19 mouse cellular contexts compared by ENCODE assay signal in genomic region chr12:54993246-54994067, GRCm38 (mm10). TPM values are rescaled to one million over a fixed set of nuclear protein-coding genes. Genes with fewer than 3 reads are reported as not detected.
DNase-seq lines count a peak whose midpoint lies in the region; ATAC-seq and TF ChIP-seq lines count a peak whose summit lies in the region.
"Had no signal": no experiment of that assay in that cellular context is flagged by ENCODE, and none has a peak within 500 bp of the region (broad histone marks: within the 10 kb centered on the region; RNA-seq: fewer than 3 reads in every experiment).

No protein-coding gene starts in this region.

- H3K27ac ChIP-seq in CH12.LX (ENCODE audit: insufficient read depth, low read depth) (peak overlapping the region; percentile 5), macrophage (peak overlapping the region; percentile 5; the same call in 1 of the 2 replicates)
- H3K27ac ChIP-seq in midbrain, embryonic 11.5 days (ENCODE audit: low read depth, low read length) = no peak overlapping the region
- no peak overlapping the region for H3K27ac ChIP-seq in cerebellum, adult 2 months (ENCODE audit: insufficient read depth, low read length)
- H3K27ac ChIP-seq: embryonic facial prominence, embryonic 10.5 days; limb, embryonic 13.5 days; midbrain, embryonic 13.5 days; neural tube, embryonic 13.5 days had no signal

- dilution Hi-C loops in CH12.LX (cut with MboI; ENCODE audit: extremely low pct_ligation_motif_present, extremely low pct_unique_long_range_greater_than_20kb, low sequenced_read_pairs) = no loop called here

- ATAC-seq in midbrain, embryonic 11.5 days (ENCODE audit: low FRiP score) = no peak
- ATAC-seq: forebrain, embryonic 16.5 days; midbrain, embryonic 13.5 days had no signal

- TF ChIP-seq CTCF in lung, adult 2 months (IDR thresholded peaks at IDR 0.05; ENCODE audit: insufficient read depth, low read length) = no peak
- TF ChIP-seq CTCF in CH12.LX (conservative IDR thresholded peaks at IDR 0.05 in 1 of 2, IDR thresholded peaks at IDR 0.05 in 1 of 2; ENCODE audit: low read depth in 2 of 2, low read length in 2 of 2) = no peak
- TF ChIP-seq CTCF in cerebellum, adult 2 months (IDR thresholded peaks at IDR 0.05; ENCODE audit: borderline replicate concordance, insufficient read depth, low read depth, low read length) = no peak

- no peak for TF ChIP-seq POLR2A in lung, adult 2 months (IDR thresholded peaks at IDR 0.05; ENCODE audit: borderline replicate concordance, extremely low read depth, low read depth, low read length)
- no peak for TF ChIP-seq POLR2A in CH12.LX (IDR thresholded peaks at IDR 0.05; ENCODE audit: low read depth, low read length)
- no peak for TF ChIP-seq POLR2A in cerebellum, adult 2 months (IDR thresholded peaks at IDR 0.05; ENCODE audit: borderline replicate concordance, insufficient read depth, low read length)

- H3K4me3 ChIP-seq in lung, adult 2 months (replicated peaks; ENCODE audit: extremely low read depth, low read depth, low read length) = no peak overlapping the region
- peak overlapping the region in 2 of 3 experiments; percentile 31 to 47 for H3K4me3 ChIP-seq in CH12.LX (replicated peaks in 1 of 3; ENCODE audit: low read depth in 2 of 3, low read length in 2 of 3, poor library complexity in 1 of 3)
- H3K4me3 ChIP-seq in macrophage (ENCODE audit: inconsistent target) = no peak overlapping the region
- no peak overlapping the region for H3K4me3 ChIP-seq in midbrain, embryonic 11.5 days (ENCODE audit: low read depth, low read length)
- H3K4me3 ChIP-seq in cerebellum, adult 2 months (replicated peaks; ENCODE audit: insufficient read depth, low read depth, low read length) = no peak overlapping the region
- H3K4me3 ChIP-seq: embryonic facial prominence, embryonic 10.5 days; limb, embryonic 13.5 days; midbrain, embryonic 13.5 days; neural tube, embryonic 13.5 days had no signal

- WGBS in lung, adult 2 months = 47% methylated on average over 16 of the region's 16 CpGs
- 32% methylated on average over 16 of the region's 16 CpGs for WGBS in macrophage (ENCODE audit: missing documents)
- 73% methylated on average over 16 of the region's 16 CpGs for WGBS in midbrain, embryonic 11.5 days
- 71% methylated on average over 16 of the region's 16 CpGs for WGBS in cerebellum, adult 2 months

- H3K9me3 ChIP-seq in CH12.LX (replicated peaks; ENCODE audit: low read length) = no peaks in the 10 kb centered on the region
- no peaks in the 10 kb centered on the region for H3K9me3 ChIP-seq in midbrain, embryonic 11.5 days (ENCODE audit: control insufficient read depth, low read length)
- H3K9me3 ChIP-seq: embryonic facial prominence, embryonic 10.5 days; limb, embryonic 13.5 days; midbrain, embryonic 13.5 days; neural tube, embryonic 13.5 days had no signal

- no peaks in the 10 kb centered on the region for H3K36me3 ChIP-seq in CH12.LX (replicated peaks in 1 of 2; ENCODE audit: control insufficient read depth in 1 of 2, insufficient read depth in 1 of 2, low read length in 1 of 2)
- no peaks in the 10 kb centered on the region for H3K36me3 ChIP-seq in macrophage (ENCODE audit: inconsistent target)
- no peaks in the 10 kb centered on the region for H3K36me3 ChIP-seq in midbrain, embryonic 11.5 days (ENCODE audit: control insufficient read depth, insufficient read depth, low read length)
- H3K36me3 ChIP-seq: embryonic facial prominence, embryonic 10.5 days; limb, embryonic 13.5 days; midbrain, embryonic 13.5 days; neural tube, embryonic 13.5 days had no signal

- DNase-seq in lung, adult 2 months = peak; percentile 12
- no peak for DNase-seq in lung, postnatal 25 days (ENCODE audit: low spot score)
- DNase-seq in CH12.LX (ENCODE audit: extremely low read depth) (no peak), ZHBTc4 (ENCODE audit: low read depth, low spot score) (peak; percentile 20)
- no peak for DNase-seq in midbrain, embryonic 11.5 days (ENCODE audit: low spot score, missing footprints)
- DNase-seq in thymus, postnatal 25 days = no peak
- DNase-seq in cerebellum, adult 2 months = no peak
- DNase-seq: cerebellum, adult 11 months; kidney, postnatal 36 days had no signal

- no peaks in the 10 kb centered on the region; the same call in 1 of the 2 replicates for H3K4me1 ChIP-seq in lung, adult 2 months (ENCODE audit: control insufficient read depth, insufficient read depth, low read length)
- H3K4me1 ChIP-seq in CH12.LX (ENCODE audit: control insufficient read depth in 1 of 2, insufficient read depth in 2 of 2) = peaks cover 12 to 50% of the 10 kb centered on the region in 2 experiments
- no peaks in the 10 kb centered on the region for H3K4me1 ChIP-seq in midbrain, embryonic 11.5 days (ENCODE audit: control insufficient read depth, insufficient read depth, low read length)
- H3K4me1 ChIP-seq in cerebellum, adult 2 months (ENCODE audit: control insufficient read depth, insufficient read depth, low read length) = no peaks in the 10 kb centered on the region
- H3K4me1 ChIP-seq: limb, embryonic 13.5 days; midbrain, embryonic 13.5 days; neural tube, embryonic 13.5 days had no signal

- peak overlapping the region; percentile 69 for H3K9ac ChIP-seq in CH12.LX (ENCODE audit: insufficient read depth, low read depth)
- H3K9ac ChIP-seq in midbrain, embryonic 11.5 days (ENCODE audit: low read length) = no peak overlapping the region
- H3K9ac ChIP-seq: limb, embryonic 13.5 days; midbrain, embryonic 13.5 days; neural tube, embryonic 13.5 days had no signal

- peak overlapping the region; percentile 72 for H3K4me2 ChIP-seq in CH12.LX (ENCODE audit: insufficient read depth, low read depth, poor library complexity, severe bottlenecking)
- H3K4me2 ChIP-seq in midbrain, embryonic 11.5 days = no peak overlapping the region
- H3K4me2 ChIP-seq: limb, embryonic 13.5 days; midbrain, embryonic 13.5 days; neural tube, embryonic 13.5 days had no signal

- TF ChIP-seq RAD21 in CH12.LX (IDR thresholded peaks at IDR 0.05; ENCODE audit: low read depth, low read length) = no peak

- H3K79me2 ChIP-seq in CH12.LX (replicated peaks; ENCODE audit: control insufficient read depth, extremely low read depth, insufficient read depth, poor library complexity, severe bottlenecking) (no peaks in the 10 kb centered on the region), macrophage (ENCODE audit: inconsistent target) (no peaks in the 10 kb centered on the region)

- in situ Hi-C loops in CH12.LX (cut with MboI; ENCODE audit: low pct_ligation_motif_present, low pct_unique_long_range_greater_than_20kb, low sequenced_read_pairs) = no loop called here

- H3K27me3 ChIP-seq in CH12.LX (replicated peaks) = no peaks in the 10 kb centered on the region
- H3K27me3 ChIP-seq in midbrain, embryonic 11.5 days (ENCODE audit: control insufficient read depth, insufficient read depth, low read length) = no peaks in the 10 kb centered on the region
- H3K27me3 ChIP-seq in cerebellum, adult 2 months (ENCODE audit: control insufficient read depth, insufficient read depth, low read length) = no peaks in the 10 kb centered on the region; the same call in 1 of the 2 replicates
- H3K27me3 ChIP-seq: limb, embryonic 13.5 days; midbrain, embryonic 13.5 days; neural tube, embryonic 13.5 days had no signal

- no peak for TF ChIP-seq EP300 in CH12.LX (IDR thresholded peaks at IDR 0.05; ENCODE audit: low read length)

TF ChIP-seq in CH12.LX, 34 proteins besides CTCF, POLR2A, EP300 and RAD21 (continues in another document):
- TF ChIP-seq E2F4 (IDR thresholded peaks at IDR 0.05; ENCODE audit: insufficient replicate concordance, low read depth, low read length) = no peak
- TF ChIP-seq MAX (IDR thresholded peaks at IDR 0.05; ENCODE audit: low read length) = peak; percentile 23; the same call in 1 of the 2 replicates
- no peak for TF ChIP-seq USF1 (IDR thresholded peaks at IDR 0.05; ENCODE audit: low read depth, low read length)
- TF ChIP-seq ZC3H11A (IDR thresholded peaks at IDR 0.05; ENCODE audit: low read depth, low read length) = no peak
- no peak; the same call in 1 of the 2 replicates for TF ChIP-seq SIN3A (IDR thresholded peaks at IDR 0.05; ENCODE audit: low read length)
- no peak for TF ChIP-seq PAX5 (IDR thresholded peaks at IDR 0.05; ENCODE audit: low read length)
- no peak for TF ChIP-seq UBTF (IDR thresholded peaks at IDR 0.05; ENCODE audit: low read depth, low read length)
- TF ChIP-seq CHD1 (IDR thresholded peaks at IDR 0.05; ENCODE audit: low read depth, low read length) = no peak
- TF ChIP-seq ZKSCAN1 (IDR thresholded peaks at IDR 0.05; ENCODE audit: borderline replicate concordance, low read depth, low read length) = no peak
- no peak for TF ChIP-seq ELF1 (IDR thresholded peaks at IDR 0.05; ENCODE audit: low read depth, low read length)
- TF ChIP-seq MXI1 (IDR thresholded peaks at IDR 0.05; ENCODE audit: low read depth, low read length) = peak; percentile 68; the same call in 1 of the 2 replicates
- TF ChIP-seq KAT2A (IDR thresholded peaks at IDR 0.05; ENCODE audit: insufficient replicate concordance, low read length) = no peak
- no peak for TF ChIP-seq IRF4 (IDR thresholded peaks at IDR 0.05; ENCODE audit: low read depth, low read length)
- TF ChIP-seq JUND (conservative IDR thresholded peaks at IDR 0.05; ENCODE audit: low read depth, low read length) = no peak
- TF ChIP-seq HCFC1 (IDR thresholded peaks at IDR 0.05; ENCODE audit: low read depth, low read length) = no peak

RNA-seq across cellular contexts. Expression of gene Gm20403, which starts 7.1 kb away (rescaled TPM):
- polyA plus RNA-seq in lung, adult 2 months (2012; rRNA removed) = not detected in 2 replicates
- total RNA-seq in CH12.LX (2012; rRNA removed) (not detected in 2 replicates), CH12.LX (2014; rRNA removed) (not detected in 2 replicates)
- polyA plus RNA-seq in CH12.LX (2012; ENCODE audit: insufficient read length, low read depth) (not detected in 2 replicates), macrophage (2018) (not detected in 3 replicates)
- total RNA-seq in macrophage (2018; cell fraction: chromatin; rRNA removed) = not detected
- not detected for total RNA-seq in macrophage (2018; cell fraction: cytosol; rRNA removed)
- total RNA-seq in macrophage (2018; cell fraction: nucleus; rRNA removed) = not detected
- polyA plus RNA-seq in midbrain, embryonic 11.5 days (2014; fragmentation: Nextera tagmentation; extraction: Ambion mirVana) = not detected in 2 replicates
- polyA plus RNA-seq in cerebellum, adult 2 months (2012; rRNA removed) = not detected in 2 replicates
- total RNA-seq: adrenal gland, adult 2 months; ES-E14 had no signal
- polyA plus RNA-seq: adrenal gland, adult 2 months; embryonic facial prominence, embryonic 10.5 days; forebrain, embryonic 16.5 days; heart, embryonic 14.5 days; limb, embryonic 13.5 days; midbrain, embryonic 13.5 days; neural tube, embryonic 13.5 days; urinary bladder, adult 2 months had no signal

RNA-seq across cellular contexts. Expression of gene Baz1a, which starts 20.7 kb away (rescaled TPM):
- 2.7 and 5.5 TPM in 2 replicates for polyA plus RNA-seq in lung, adult 2 months (2012; rRNA removed)
- total RNA-seq in CH12.LX (2012; rRNA removed) = 41.7 and 51.2 TPM in 2 replicates
- total RNA-seq in CH12.LX (2014; rRNA removed) = 89.0 and 95.0 TPM in 2 replicates
- polyA plus RNA-seq in CH12.LX (2012; ENCODE audit: insufficient read length, low read depth) = 55.6 and 56.0 TPM in 2 replicates
- 100 to 1,000 TPM in 25 of 26 experiments, 10 to 100 TPM in 1; 90.4 to 463 (median 147) TPM for total RNA-seq in macrophage (2018; cell fraction: chromatin; rRNA removed)
- total RNA-seq in macrophage (2018; cell fraction: cytosol; rRNA removed) = 10 to 100 TPM; 18.7 to 68.1 (median 23.2) TPM
- 100 to 1,000 TPM in 15 of 26 experiments, 10 to 100 TPM in 11; 68.7 to 373 (median 139) TPM for total RNA-seq in macrophage (2018; cell fraction: nucleus; rRNA removed)
- 18.5 to 21.9 TPM (median 20.9 TPM) in 3 replicates for polyA plus RNA-seq in macrophage (2018)
- polyA plus RNA-seq in midbrain, embryonic 11.5 days (2014; fragmentation: Nextera tagmentation; extraction: Ambion mirVana) = 34.3 and 37.7 TPM in 2 replicates
- polyA plus RNA-seq in cerebellum, adult 2 months (2012; rRNA removed) = 0.55 and 0.62 TPM in 2 replicates

Comparison
In these comparisons a context has a peak if more than half of its experiments do, and no peak if none do; other contexts are left out.
1. DNase-seq: peak in lung, adult 2 months (single experiment) and ZHBTc4 (single experiment); none in lung, postnatal 25 days (single experiment), CH12.LX (single experiment), midbrain, embryonic 11.5 days (single experiment), thymus, postnatal 25 days (single experiment) and cerebellum, adult 2 months (0 of 2).
2. H3K4me3 ChIP-seq: peak in CH12.LX (2 of 3); none in lung, adult 2 months (single experiment), macrophage (single experiment), midbrain, embryonic 11.5 days (single experiment) and cerebellum, adult 2 months (single experiment).
3. H3K27ac ChIP-seq: peak in CH12.LX (single experiment) and macrophage (single experiment); none in midbrain, embryonic 11.5 days (single experiment) and cerebellum, adult 2 months (single experiment).